Mouse (Mus musculus): Measurements from ENCODE around the gene Lmtk2.

Gene Lmtk2

DNA sequence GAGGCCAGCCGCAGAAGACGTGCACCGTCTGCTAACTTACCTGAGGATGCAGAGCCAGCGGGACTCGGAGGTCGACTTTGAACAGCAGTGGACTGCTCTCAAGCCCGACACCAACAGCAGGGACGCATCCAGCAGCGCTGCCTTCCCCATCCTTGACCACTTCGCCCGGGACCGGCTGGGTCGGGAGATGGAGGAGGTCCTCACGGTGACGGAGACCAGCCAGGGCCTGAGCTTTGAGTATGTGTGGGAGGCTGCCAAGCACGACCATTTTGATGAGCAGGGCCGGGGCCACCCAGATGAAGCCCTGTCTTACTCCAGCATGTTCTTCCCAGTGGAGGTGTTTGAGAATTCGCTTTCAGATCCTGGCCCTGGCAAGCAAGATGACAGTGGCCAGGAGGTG is 73.4 kb downstream of the Lmtk2 start:
- no peak for DNase-seq (ENCODE audit: low spot score in 2 of 2)

DNA sequence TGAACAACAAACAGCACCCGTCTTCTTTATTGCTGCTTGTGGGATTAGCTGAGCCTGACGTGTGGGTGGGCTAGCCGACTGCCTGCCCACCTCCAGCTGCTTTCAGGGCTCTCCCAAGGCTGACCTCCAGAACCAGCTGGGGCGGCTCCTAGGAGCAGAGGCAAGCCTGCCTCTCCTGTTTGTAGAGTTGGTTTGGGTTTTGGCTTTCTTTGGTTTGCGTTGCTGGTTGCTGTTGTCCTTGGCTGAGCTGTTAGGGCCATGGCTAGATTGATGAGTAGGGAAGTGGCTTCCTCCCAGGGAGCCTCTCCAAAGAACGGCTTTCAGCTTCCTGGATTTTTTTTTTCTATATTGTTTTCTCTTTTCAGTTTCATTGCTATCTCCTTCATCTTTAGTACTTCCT is 78.0 kb downstream of the Lmtk2 start:
- no peak for DNase-seq (ENCODE audit: low spot score in 2 of 2)

DNA sequence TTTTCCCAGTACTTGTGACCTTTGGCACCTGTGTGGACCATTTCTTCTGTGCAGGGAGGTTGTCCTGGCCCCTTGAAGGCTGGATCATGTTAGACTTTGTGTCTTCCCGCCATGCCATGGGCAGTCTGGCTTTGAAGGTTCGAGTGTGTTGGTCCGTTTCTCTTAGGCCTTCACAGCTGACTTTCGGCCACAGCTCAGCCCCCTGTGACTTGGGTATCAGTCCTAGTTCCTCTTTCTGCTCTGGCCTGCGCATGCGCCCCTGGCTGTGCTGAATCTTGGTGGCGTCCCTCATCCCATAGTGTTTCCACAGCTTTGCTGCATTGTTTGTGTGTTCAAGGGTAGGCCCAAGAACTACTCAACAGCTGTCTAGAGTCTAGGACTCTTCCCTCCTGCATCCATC is 81.0 kb downstream of the Lmtk2 start:
- DNase-seq (ENCODE audit: low spot score in 2 of 2) = no peak

DNA sequence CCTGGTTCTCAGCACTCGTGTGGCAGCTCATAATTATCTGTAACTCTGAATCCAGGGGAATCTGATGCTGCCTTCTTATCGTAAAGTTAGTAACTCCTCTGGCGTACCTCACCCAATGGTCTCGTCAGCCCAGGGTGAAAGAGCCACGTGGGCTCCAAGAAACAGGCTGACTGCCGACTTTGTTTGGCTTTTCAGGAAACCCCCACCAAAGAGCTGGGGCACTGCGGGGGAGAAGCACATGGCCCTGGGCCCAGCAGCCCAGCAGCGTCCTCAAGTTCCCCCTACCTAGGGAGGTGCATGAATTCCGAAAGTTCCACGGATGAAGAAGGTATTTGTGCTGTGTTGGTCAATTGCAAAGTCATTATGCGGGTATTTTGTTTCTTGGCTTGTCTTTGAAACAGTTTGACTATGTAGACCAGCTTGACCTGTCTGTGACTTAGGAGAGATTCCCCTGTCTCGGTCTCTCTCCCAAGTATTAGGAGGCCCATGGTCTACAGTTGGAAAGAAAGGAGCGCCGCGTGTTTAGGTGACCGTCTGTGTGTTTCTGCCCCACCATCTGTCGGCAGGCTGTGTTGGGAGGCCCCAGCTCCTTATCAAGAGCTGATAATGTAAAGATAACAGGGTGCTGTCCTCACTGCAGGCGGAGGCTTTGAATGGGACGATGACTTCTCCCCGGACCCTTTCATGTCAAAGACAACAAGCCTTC is 82.5 kb downstream of the Lmtk2 start:
- DNase-seq (ENCODE audit: low spot score in 2 of 2) = no peak

DNA sequence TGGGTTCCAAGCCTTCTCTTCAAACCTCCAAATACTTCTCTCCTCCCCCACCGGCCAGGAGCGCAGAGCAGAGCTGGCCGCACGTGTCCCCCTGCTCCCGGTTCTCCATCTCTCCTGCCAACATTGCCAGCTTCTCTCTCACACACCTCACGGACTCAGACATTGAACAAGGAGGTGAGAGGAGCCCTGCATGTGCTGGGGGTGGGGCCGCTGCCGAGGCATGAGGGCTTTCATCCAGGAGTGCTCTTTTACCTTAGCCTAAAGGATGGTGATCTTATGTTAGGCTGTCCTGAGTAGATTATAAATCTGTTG is 83.0 kb downstream of the Lmtk2 start:
- no peak for DNase-seq (ENCODE audit: low spot score in 2 of 2)

DNA sequence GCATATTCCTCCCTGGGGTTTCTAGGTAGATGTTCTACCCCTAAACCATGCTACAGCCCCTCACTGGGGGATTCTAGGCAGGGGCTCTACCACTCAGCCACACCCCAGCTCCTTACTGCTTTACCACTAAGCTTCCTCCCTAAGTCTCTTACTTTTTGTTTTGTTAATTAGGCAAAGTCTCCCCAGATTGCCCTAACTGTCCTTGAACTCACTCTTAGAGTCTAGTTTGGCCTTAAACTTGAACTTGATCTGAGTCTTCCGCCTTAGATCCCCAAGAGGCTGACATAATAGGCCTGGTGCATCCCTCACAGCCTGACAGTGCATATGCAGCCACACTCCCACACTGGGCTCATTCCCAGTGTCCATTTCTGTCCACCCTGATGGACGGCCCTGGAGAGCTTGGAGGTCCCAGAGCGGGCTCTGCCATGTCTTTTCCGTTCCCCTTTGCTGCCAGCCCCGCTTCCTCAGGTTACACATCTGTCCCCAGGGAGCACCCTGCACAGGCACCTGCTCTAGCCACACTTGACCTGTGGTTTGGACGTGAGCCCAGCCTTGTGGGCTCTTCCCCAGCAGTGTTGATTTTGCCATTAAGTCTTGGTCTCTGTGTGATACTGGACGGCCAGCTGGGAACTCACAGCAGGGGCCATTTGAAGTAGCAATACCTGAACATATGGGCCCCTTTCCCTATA is 83.6 kb downstream of the Lmtk2 start:
- DNase-seq (ENCODE audit: low spot score in 2 of 2) = no peak

DNA sequence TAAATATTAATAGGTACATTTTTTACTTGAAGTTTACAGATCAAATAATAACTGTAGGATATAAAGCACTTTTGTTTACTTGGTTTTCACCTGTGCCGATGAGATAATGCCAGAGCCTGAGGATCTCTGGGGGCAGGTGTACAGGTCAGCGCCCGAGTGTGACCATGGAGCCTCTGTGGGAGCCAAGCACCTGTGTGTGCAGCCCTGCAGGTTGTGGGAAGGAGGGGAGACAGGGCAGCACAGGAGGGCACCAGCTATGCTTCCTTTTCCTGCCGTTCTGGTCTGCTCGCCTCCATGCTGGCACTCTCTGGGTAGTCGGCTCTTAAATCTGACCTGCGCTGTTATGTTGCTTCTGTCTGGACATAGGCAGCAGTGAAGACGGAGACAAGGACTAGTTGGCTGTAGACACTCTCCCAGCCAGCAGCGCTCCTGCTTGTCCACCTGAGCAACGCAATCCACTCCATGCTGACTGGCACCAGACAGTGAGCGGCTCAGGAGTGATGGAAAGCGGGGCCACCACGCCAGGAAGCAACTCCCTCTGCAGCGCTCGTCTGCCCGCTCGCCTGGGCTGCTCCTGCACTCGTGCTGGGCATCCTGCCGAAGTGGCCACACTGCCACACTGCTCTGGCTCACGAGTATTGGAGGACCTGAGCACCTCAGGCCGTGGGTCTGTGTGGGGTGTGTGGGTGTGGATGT is 84.3 kb downstream of the Lmtk2 start:
- no peak for DNase-seq (ENCODE audit: low spot score in 2 of 2)

DNA sequence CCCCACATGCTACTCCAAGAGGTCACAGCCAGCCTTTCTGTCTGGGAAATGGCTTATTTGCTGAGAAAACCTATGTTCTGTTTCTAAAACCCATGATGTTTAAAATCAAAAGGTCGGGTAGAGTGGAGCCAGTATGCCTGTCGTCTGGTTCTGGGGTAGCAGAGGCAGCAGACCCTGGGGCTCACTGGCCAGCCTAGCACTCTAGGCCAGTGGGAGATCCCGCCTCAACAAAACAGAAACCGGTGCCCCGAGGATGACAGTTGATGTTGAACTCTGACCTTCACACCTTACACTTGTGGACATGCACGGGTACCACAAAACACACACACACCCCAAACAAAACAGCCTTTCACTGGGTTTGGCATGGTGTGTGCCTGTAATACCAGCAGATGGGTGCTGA is 88.2 kb downstream of the Lmtk2 start:
- DNase-seq (ENCODE audit: low spot score in 2 of 2) = no peak

DNA sequence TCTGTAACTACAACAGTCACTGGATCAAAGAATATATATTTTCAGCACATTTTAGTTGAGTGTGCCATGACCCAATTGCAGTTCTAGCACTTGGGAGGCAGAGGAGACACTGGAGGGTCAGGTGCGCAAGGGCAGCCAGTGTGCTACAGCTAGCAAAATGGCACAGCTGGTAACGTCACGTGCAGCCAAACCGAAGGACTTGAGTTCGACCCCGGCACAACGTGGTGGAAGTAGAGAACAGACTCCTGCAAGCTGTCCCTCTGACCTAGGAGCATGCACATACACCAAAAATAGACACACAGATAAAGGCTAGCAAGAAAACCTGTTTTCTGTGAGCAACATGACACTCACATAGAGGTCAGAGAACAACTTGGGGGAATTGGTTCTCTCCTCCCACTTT is 89.1 kb downstream of the Lmtk2 start:
- no peak for DNase-seq (ENCODE audit: low spot score in 2 of 2)

DNA sequence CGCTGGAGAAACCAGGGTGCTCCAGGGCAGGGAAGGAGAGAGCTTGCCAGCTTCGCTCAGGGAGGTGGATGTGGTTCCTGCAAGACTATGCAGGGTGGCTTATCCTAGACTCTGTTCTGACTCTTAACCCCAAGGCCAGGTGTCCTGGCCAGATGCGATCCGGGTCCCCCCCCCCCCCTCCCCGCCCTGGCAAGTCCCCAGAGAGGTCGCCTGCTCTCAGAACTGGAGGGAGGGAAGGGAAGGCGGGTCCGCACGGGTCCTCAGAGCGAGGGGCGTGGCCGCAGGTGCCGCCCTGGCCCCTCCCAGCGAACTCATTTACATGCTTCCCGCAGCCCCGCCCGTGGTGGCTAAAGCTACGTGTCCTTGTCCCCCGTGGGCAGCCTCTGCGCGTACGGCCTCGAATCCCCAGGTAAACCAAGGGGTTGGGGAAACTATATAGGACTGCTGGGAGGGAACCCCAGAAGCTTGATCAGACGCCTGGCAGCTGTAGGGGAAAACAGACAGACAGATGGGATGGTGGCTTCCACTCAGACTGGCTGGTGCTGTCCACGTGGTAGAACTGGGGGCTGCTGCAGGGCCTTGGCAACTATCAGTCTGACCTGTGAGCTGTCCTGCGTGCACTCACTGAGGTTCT is 89.8 kb downstream of the Lmtk2 start, which contains the start of gene Bhlha15:
Gene Bhlha15 (plus strand): TSS at position 337 of the 634 bp plus-strand sequence.
- DNase-seq (ENCODE audit: low spot score in 2 of 2) = peak; percentile 49 to 58

DNA sequence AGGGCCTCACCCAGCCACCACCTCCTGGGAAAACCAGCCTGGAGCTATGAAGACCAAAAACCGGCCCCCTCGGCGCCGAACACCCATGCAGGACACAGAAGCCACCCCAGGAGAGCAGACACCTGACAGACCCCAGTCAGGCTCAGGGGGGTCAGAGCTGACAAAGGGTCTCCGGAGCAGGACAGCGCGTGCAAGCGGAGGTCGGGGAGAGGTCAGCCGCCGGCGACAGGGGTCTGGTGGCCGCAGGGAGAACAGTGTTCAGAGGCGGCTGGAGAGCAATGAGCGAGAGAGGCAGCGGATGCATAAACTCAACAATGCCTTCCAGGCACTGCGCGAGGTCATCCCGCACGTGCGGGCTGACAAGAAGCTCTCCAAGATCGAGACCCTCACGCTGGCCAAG is 90.8 kb downstream of the Lmtk2 start:
- no peak for DNase-seq (ENCODE audit: low spot score in 2 of 2)

DNA sequence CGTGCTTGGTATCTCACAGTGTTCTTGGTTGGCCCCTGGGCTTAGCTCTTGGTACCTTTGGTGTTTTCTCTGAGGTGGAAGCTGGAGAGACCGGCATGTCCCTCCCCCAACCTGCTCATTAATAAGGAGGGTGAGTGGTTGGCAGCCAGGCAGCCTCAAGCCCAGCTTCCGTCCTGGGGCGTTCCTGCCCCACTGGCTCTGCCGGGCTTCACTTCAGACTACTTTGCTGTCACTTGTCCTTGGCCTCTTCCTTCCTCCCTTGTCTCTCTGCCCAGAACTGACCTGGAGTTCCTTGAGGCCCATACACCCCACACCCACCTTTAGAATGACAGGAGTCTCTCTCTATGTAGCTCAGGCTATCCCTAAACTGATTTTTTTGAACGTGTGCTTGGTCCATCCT is 92.4 kb downstream of the Lmtk2 start:
- DNase-seq (ENCODE audit: low spot score in 2 of 2) = no peak

DNA sequence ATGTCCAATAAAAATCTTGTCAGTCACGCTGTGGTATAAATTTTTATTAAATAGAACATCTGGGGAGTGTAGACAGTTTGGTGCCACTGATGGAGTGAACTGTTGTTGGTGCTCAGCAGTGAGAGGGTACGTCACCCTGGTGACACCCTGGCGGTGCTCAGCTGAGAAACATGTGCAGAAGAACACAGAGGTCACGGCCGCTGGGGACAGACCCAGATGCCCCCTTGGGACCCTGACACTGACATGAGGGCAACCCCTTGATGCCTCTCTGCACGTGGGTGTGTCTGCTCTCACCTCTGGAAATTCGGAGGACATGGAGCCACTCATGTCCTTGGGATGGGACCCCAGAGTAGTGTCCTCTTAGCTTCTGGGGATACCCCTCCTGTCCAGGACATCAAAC is 94.2 kb downstream of the Lmtk2 start:
- DNase-seq (ENCODE audit: low spot score in 2 of 2) = no peak

DNA sequence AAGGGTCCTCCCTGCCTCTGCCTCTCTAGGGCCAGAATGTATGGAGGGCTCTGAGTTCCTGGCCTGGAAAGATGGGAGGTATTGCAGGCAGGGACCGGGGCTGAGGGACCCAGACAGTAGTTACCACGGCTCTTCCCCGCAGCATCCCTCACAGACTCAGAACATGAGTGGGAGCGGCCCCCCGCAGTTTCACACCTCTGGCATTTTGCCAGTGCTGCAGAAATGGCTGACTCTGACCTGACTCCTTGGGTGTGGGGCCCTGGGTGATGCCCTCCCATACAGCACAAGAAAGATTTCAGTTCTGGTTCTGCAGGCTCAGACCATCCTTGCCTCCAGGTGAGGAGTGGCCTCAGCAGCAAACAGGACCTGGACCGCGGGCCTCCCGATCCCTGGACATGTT is 95.3 kb downstream of the Lmtk2 start:
- no peak for DNase-seq (ENCODE audit: low spot score in 2 of 2)

DNA sequence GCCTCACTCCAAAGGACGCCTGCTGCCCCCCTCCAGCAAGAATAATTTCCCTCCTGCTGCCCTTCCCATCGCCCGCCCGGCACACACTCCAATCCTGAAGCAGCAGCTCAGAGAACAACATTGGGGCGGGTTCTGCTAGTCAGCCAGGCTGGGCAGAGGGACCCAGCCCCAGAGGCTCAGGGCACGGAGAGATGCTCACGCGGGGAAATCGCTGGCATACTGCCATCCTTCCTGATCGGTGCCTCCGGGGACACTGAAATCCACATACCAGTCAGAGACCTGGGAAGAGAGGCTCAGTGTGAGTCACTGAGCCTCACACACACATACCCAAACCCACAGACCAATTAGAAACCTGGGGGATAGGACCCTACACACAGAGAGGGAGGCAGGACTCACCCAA is 100.4 kb downstream of the Lmtk2 start:
- DNase-seq (ENCODE audit: low spot score in 2 of 2) = no peak

DNA sequence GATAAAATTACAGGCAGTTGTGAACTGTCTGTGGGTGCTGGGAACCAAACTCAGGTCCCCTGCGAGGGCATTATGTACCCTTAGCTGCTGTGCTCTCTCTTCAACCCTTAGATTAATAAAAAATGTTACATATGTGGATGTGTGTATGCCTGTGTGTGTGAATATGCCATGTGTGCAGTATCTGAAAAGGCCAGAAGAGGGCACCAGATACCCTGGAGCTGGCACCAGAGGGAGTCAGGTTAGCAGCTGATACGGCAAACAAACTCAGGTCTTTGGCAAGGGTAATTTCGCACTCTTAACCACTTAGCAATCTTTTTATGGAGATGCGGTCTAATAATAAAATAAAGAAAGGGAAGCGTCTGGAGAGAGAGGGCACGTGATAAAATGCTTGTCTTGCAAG is 102.2 kb downstream of the Lmtk2 start:
- DNase-seq (ENCODE audit: low spot score in 2 of 2) = no peak

DNA sequence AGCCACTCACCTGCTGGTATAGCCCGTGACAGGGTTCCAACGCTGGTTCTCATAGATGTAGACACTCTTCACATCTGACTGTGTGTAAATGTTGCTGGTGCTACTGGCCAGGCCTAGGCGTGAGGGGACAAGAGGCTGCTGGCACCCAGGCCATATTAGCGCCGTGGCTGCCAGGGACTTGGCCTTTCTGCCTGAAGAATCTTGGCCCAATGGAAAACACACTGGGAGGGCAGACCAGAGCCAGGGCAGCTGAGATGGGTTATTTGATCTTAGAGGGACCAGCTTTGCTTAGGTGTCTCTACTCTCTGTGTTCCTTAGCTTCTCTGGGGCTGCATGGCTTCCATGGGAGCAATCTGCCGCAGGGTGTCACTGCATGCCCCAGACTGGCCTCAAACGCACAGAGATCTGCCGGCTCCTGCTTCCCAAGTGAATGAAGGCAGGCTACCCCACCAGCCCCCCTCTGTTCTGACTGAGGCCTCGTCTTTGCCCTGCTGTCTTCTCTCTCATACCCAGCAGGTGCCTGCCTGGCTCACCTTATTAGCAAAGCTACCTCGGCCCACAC is 103.2 kb downstream of the Lmtk2 start:
- no peak for DNase-seq (ENCODE audit: low spot score in 2 of 2)

DNA sequence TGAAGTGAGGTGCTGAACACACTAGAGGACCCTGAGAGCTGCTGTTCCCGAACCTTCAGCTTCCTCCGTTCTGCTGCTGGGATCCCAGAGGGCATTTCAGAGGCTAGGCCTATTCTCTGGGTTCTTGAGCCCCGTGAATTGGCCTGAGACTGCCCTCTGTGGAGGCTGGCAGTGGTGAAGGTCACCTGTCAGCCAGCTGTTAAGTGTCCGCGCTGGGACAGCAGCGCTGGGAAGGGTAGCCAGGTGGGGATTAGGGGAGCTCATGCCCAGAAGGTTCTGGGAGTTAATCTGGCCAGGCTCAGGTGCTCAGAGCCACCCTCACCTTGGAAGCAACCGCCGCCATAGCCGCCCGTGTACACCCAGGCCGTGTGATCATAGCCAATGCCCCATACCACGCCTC is 104.1 kb downstream of the Lmtk2 start:
- no peak for DNase-seq (ENCODE audit: low spot score in 2 of 2)

DNA sequence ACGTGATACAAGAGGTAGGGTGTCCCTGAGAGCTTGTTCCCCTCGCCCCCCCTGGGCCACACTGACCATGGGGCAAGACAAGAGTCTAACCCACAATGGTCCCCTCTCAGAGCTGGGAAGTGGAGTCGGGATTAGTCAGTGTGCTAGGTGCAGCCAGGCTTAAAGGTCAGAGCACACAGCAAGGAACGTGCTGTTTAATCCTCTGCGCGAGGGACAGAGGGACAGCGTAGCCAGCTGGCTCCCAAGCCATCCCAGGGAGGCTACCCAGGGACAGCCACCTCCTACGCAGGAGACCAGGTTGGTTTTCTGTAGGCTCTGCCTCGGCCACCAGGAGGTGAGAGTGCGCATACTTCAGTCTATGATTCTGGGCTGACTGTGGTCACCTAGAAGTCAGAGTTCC is 104.7 kb downstream of the Lmtk2 start:
- no peak for DNase-seq (ENCODE audit: low spot score in 2 of 2)

DNA sequence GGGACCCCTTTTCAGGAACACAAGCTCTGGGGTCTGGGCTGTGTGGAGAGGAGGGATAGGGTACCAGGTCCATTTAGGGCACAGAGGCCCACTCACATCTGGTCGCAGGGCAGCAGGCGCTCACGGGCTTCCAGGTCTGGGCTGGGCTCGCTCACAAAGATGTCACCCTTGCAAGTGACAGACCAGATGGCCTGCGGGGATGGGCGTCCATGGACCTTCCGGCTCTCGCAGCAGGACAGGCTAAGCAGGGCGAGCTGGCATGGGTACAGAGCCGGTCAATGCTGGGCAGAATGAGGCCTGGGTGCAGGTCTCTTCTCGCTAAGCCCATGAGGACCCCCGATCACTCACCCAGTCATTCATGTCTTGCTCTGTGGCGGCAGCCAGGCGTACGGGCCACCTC is 105.8 kb downstream of the Lmtk2 start:
- no peak for DNase-seq (ENCODE audit: low spot score in 2 of 2)

DNA sequence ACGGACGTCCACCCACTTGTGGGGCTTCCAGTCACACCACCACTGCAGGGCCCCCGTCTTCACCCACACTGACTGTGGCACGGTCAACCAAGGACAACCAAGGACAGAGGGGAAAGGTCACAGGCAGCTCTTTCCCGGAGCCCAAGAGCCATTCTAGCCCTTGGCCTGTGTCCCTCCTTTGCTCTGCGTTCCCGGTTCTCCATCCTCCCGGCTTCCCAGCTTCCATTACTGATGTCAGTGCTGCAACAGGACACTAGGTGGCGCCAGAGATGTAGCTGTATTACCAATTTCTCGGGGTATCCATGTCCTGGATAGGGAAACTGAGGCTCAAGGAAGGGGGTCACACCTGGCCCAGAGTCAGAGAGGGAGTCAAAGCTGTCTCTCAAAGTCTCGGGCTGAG is 107.2 kb downstream of the Lmtk2 start:
- peak in 1 of 2 experiments; percentile 35 for DNase-seq (ENCODE audit: low spot score in 2 of 2)

DNA sequence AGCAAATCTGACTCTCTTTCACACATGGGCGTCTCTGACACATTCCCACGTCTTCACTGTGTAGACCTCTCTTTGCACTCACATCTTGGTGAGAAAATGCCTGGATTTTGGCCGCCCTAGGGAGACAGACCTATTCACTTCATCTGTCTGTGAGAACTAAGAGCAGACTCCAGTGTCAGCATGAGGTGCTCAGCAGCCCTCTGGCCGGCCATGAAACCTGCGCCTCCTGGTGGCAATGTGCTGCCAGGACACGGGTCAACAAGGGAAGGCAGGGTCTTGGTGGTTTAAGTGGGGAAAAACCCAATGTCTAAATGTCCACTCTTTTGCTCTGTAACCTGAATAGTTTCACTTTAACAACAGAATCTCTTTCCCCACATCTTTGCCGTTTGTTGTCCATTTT is 114.2 kb downstream of the Lmtk2 start:
- peak in 1 of 2 experiments; percentile 63 for DNase-seq (ENCODE audit: low spot score in 2 of 2)

All from thymus, postnatal 10 days (tissue).